Mouse (Mus musculus) midbrain, postnatal 0 days (tissue): Measurements from ENCODE around the gene Agt. TPM values are rescaled to one million over a fixed set of nuclear protein-coding genes. Genes with fewer than 3 reads are reported as not detected.

Experiments used
- ATAC-seq: fragments of 200-750 bp; cut with Nextera tagmentation; 2 replicates; pipeline ENCODE4 v1.8.0; 2017; ENCODE audit warnings: moderate number of reproducible peaks, mild to moderate bottlenecking, moderate TSS enrichment, moderate library complexity; ENCODE audit not compliant: low FRiP score
- DNase-seq: peaks from one replicate; pipeline ENCODE4 v3.0.0-alpha.2; 2015; ENCODE audit warnings: low spot score
- H3K27ac ChIP-seq: fragments of 300-500 bp; sonication (generic); 2 replicates; pipeline ENCODE4 v1.5.1; 2014; ENCODE audit warnings: low read depth, mild to moderate bottlenecking, low read length, mixed read lengths
- H3K27me3 ChIP-seq: fragments of 300-500 bp; sonication (generic); 2 replicates; pipeline ENCODE4 v1.6.1; 2014; ENCODE audit warnings: low read length, control low read depth, mixed read lengths; ENCODE audit not compliant: insufficient read depth
- H3K36me3 ChIP-seq: fragments of 300-500 bp; sonication (generic); 2 replicates; pipeline ENCODE4 v1.6.1; 2014; ENCODE audit warnings: low read length, control low read depth, mixed read lengths; ENCODE audit not compliant: insufficient read depth
- H3K4me1 ChIP-seq: fragments of 300-500 bp; sonication (generic); 2 replicates; pipeline ENCODE4 v1.6.1; 2014; ENCODE audit warnings: mild to moderate bottlenecking, control low read depth, antibody characterized with exemption, low read length, mixed read lengths; ENCODE audit not compliant: insufficient read depth
- H3K4me2 ChIP-seq: fragments of 300-500 bp; sonication (generic); 2 replicates; pipeline ENCODE4 v1.6.1; 2014; ENCODE audit warnings: low read depth, mild to moderate bottlenecking, low read length, mixed read lengths; ENCODE audit not compliant: poor library complexity, severe bottlenecking
- H3K4me3 ChIP-seq: fragments of 300-500 bp; sonication (generic); 2 replicates; pipeline ENCODE4 v1.5.1; 2014; ENCODE audit warnings: low read depth, mild to moderate bottlenecking, low read length, moderate library complexity
- H3K9ac ChIP-seq: fragments of 300-500 bp; sonication (generic); replicated peaks from 2 replicates; pipeline ENCODE4 v1.6.1; 2014; ENCODE audit warnings: mild to moderate bottlenecking, low read length, moderate library complexity, mixed read lengths; ENCODE audit not compliant: poor library complexity, severe bottlenecking
- H3K9me3 ChIP-seq: fragments of 300-500 bp; sonication (generic); 2 replicates; pipeline ENCODE4 v1.6.1; 2016; ENCODE audit warnings: low read length, control low read depth
- CTCF ChIP-seq: IDR thresholded peaks from 2 replicates; pipeline ENCODE4 v1.5.1; 2016; ENCODE audit warnings: antibody characterized with exemption, mild to moderate bottlenecking
- WGBS: fragments of 180-500 bp; shearing (Covaris S2); extraction: QIAGEN DNeasy Blood & Tissue Kit; methylation state at CpG from one replicate; pipeline ENCODE4 v1.1.7; 2014; 5-methylcytosine and 5-hydroxymethylcytosine counted together
- polyA plus RNA-seq: library from polyadenylated mRNA; unstranded; fragments of >200 nt; fragmentation: Nextera tagmentation; extraction: Ambion mirVana; gene quantifications from 2 replicates; pipeline ENCODE4 v1.2.1, GENCODE M21; 2015
- total RNA-seq: library from RNA; depleted of rRNA; stranded (reverse); fragments of >200 nt; gene quantifications from 2 replicates; pipeline ENCODE4 v1.2.3, GENCODE M21; 2014; rRNA removed

The Agt gene
- total RNA-seq (75.5 and 104 TPM in 2 replicates), polyA plus RNA-seq (65.9 and 83.6 TPM in 2 replicates)

- 0 out of 2 replicates have a peak, but pooled peaks cover 3% of the 10 kb centered on the region for H3K27me3 ChIP-seq
- DNase-seq, result peak; percentile 55
- H3K27ac ChIP-seq, result peak within 1 kb of the TSS; percentile 47; the same call in 1 of the 2 replicates
- H3K4me2 ChIP-seq, result no peak within 1 kb of the TSS
- no peak within 1 kb of the TSS for H3K9ac ChIP-seq
- WGBS, result 80% methylated on average over 2 of the region's 2 CpGs
- no peak for TF ChIP-seq CTCF
- no peaks in the 10 kb centered on the region for H3K4me1 ChIP-seq
- H3K36me3 ChIP-seq, result no peaks in the 10 kb centered on the region
- no peak for ATAC-seq
- no peaks in the 10 kb centered on the region for H3K9me3 ChIP-seq
- H3K4me3 ChIP-seq, result no peak within 1 kb of the TSS
Observed at GRCm38 (mm10) chr8:124569593-124569992, at the start of gene Agt. TSS of gene Agt (minus strand) at chr8:124569706.

DNA sequence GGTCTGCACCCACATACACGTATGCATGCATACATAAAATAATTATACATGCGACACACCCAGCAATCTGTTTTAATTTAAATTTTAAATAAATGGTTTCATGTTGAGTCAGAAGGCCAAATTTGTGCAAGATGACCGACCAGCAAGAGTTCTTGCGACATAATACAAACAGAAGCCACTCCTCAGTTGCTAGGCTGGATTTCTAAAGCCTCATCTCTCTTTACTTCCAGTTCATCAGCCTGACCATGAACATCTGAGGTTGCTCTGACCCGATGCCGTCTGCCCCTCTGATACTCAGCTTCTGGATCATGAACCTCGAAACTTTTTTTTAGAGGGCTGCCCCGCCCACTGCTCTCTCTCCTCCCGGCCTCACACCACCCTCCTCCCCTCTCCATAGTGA is 48.7 kb upstream of the Agt start:
- Histone ChIP-seq H3K4me3 (no peak overlapping the region), H3K36me3 (no peaks in the 10 kb centered on the region), H3K9me3 (no peaks in the 10 kb centered on the region), H3K27me3 (no peaks in the 10 kb centered on the region), H3K9ac (no peak overlapping the region), H3K4me1 (0 out of 2 replicates have a peak, but pooled peaks cover 4% of the 10 kb centered on the region), H3K4me2 (no peak overlapping the region), H3K27ac (no peak overlapping the region)
- DNase-seq (no peak), ATAC-seq (no peak)
- WGBS, result 59% methylated on average over 9 of the region's 9 CpGs
- no peak for TF ChIP-seq CTCF

GRCm38 (mm10) chr8:124617266-124617869 is 47.9 kb upstream of the Agt start:
- H3K4me1 ChIP-seq, result 0 out of 2 replicates have a peak, but pooled peaks cover 4% of the 10 kb centered on the region
- peak; percentile 95 for TF ChIP-seq CTCF
- WGBS, result 10% methylated on average over 17 of the region's 17 CpGs
- no peaks in the 10 kb centered on the region for H3K9me3 ChIP-seq
- peak overlapping the region; percentile 18; the same call in 1 of the 2 replicates for H3K4me3 ChIP-seq
- H3K9ac ChIP-seq, result peak overlapping the region; percentile 46
- no peaks in the 10 kb centered on the region for H3K27me3 ChIP-seq
- peak overlapping the region; percentile 56 for H3K4me2 ChIP-seq
- peak overlapping the region; percentile 70 for H3K27ac ChIP-seq
- ATAC-seq (peak; percentile 68), DNase-seq (peak; percentile 87)
- no peaks in the 10 kb centered on the region for H3K36me3 ChIP-seq

DNA sequence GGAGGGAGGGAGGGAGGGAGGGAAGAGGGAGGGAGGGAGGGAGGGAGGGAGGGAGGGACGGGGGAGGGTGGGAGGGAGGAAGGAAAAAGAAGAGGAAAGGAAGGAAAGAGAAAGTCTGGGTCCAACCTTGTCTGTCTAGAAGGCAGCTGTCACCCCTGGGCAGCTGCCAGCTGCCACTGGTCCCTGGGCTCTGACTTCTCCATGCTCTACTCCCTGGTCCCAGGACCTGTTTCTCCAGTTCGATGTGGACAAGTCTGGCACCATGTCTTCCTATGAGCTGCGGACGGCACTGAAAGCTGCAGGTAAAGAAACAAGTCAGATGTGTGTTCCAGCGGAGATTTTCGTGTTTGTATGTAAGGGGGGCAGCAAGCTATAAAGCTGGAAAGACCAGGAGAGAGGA is 44.8 kb upstream of the Agt start:
- no peak overlapping the region for H3K4me2 ChIP-seq
- 0 out of 2 replicates have a peak, but pooled peaks cover 4% of the 10 kb centered on the region for H3K4me1 ChIP-seq
- no peaks in the 10 kb centered on the region for H3K9me3 ChIP-seq
- TF ChIP-seq CTCF, result no peak
- H3K27me3 ChIP-seq, result no peaks in the 10 kb centered on the region
- ATAC-seq (no peak), DNase-seq (no peak)
- H3K27ac ChIP-seq, result no peak overlapping the region
- 84% methylated on average over 5 of the region's 6 CpGs for WGBS
- no peak overlapping the region for H3K9ac ChIP-seq
- no peaks in the 10 kb centered on the region for H3K36me3 ChIP-seq
- no peak overlapping the region for H3K4me3 ChIP-seq

- 75% methylated on average over 9 of the region's 9 CpGs for WGBS
- H3K4me2 ChIP-seq, result no peak overlapping the region
- H3K9ac ChIP-seq, result no peak overlapping the region
- H3K9me3 ChIP-seq, result no peaks in the 10 kb centered on the region
- H3K27ac ChIP-seq, result no peak overlapping the region
- TF ChIP-seq CTCF, result no peak
- no peaks in the 10 kb centered on the region for H3K4me1 ChIP-seq
- no peaks in the 10 kb centered on the region for H3K27me3 ChIP-seq
- H3K36me3 ChIP-seq, result no peaks in the 10 kb centered on the region
- DNase-seq (no peak), ATAC-seq (no peak)
- no peak overlapping the region for H3K4me3 ChIP-seq
Observed at GRCm38 (mm10) chr8:124608972-124609353, 39.5 kb upstream of the Agt start.

GRCm38 (mm10) chr8:124608239-124608971 is 38.9 kb upstream of the Agt start:
- ATAC-seq, result no peak
- TF ChIP-seq CTCF, result peak; percentile 65
- DNase-seq, result peak; percentile 28
- Histone ChIP-seq H3K4me2 (no peak overlapping the region), H3K27me3 (no peaks in the 10 kb centered on the region), H3K9me3 (no peaks in the 10 kb centered on the region), H3K4me3 (no peak overlapping the region), H3K4me1 (no peaks in the 10 kb centered on the region), H3K36me3 (no peaks in the 10 kb centered on the region), H3K9ac (no peak overlapping the region), H3K27ac (no peak overlapping the region)
- WGBS, result 74% methylated on average over 13 of the region's 13 CpGs
